Mouse (Mus musculus) heart, embryonic 15.5 days (tissue): Measurements from ENCODE around the gene Txnrd3. TPM values are rescaled to one million over a fixed set of nuclear protein-coding genes. Genes with fewer than 3 reads are reported as not detected.

Source experiments
- ATAC-seq: fragments of 200-750 bp; cut with Nextera tagmentation; replicated peaks from 2 replicates; pipeline ENCODE4 v1.8.0; 2017; ENCODE audit warnings: low read depth, moderate TSS enrichment; ENCODE audit not compliant: insufficient number of reproducible peaks, insufficient read depth, low FRiP score
- H3K27ac ChIP-seq: fragments of 300-500 bp; sonication (generic); 2 replicates; pipeline ENCODE4 v1.5.1; 2015; ENCODE audit warnings: mild to moderate bottlenecking, inconsistent platforms
- H3K27me3 ChIP-seq: fragments of 300-500 bp; sonication (generic); 2 replicates; pipeline ENCODE4 v1.6.1; 2015; ENCODE audit warnings: inconsistent platforms
- H3K36me3 ChIP-seq: fragments of 300-500 bp; sonication (generic); 2 replicates; pipeline ENCODE4 v1.6.1; 2015; ENCODE audit warnings: mild to moderate bottlenecking, inconsistent platforms
- H3K4me1 ChIP-seq: fragments of 300-500 bp; sonication (generic); replicated peaks from 2 replicates; pipeline ENCODE4 v1.6.1; 2015; ENCODE audit warnings: inconsistent platforms
- H3K4me2 ChIP-seq: fragments of 300-500 bp; sonication (generic); 2 replicates; pipeline ENCODE4 v1.6.1; 2015; ENCODE audit warnings: inconsistent platforms, mild to moderate bottlenecking, moderate library complexity
- H3K4me3 ChIP-seq: fragments of 300-500 bp; sonication (generic); 2 replicates; pipeline ENCODE4 v1.5.1; 2015; ENCODE audit warnings: mild to moderate bottlenecking, inconsistent platforms
- H3K9ac ChIP-seq: fragments of 300-500 bp; sonication (generic); 2 replicates; pipeline ENCODE4 v1.6.1; 2015; ENCODE audit warnings: mild to moderate bottlenecking, inconsistent platforms
- H3K9me3 ChIP-seq: fragments of 300-500 bp; sonication (generic); replicated peaks from 2 replicates; pipeline ENCODE4 v1.6.1; 2016; ENCODE audit warnings: inconsistent platforms
- WGBS: fragments of 180-500 bp; shearing (Covaris S2); methylation state at CpG from one replicate; pipeline ENCODE4 v1.1.7; 2015; ENCODE audit warnings: mixed read lengths; 5-methylcytosine and 5-hydroxymethylcytosine counted together
- polyA plus RNA-seq: library from polyadenylated mRNA; unstranded; fragments of >200 nt; fragmentation: Nextera tagmentation; extraction: Ambion mirVana; gene quantifications from 2 replicates; pipeline ENCODE4 v1.2.1, GENCODE M21; 2015

Txnrd3 gene
- polyA plus RNA-seq, 1 experiment from 2014 or later: 12.9 TPM

- H3K4me1 ChIP-seq: peaks cover 17% of the 10 kb centered on the region
- WGBS: 75% methylated on average over 6 of the region's 6 CpGs
- H3K27ac ChIP-seq: peak overlapping the region; percentile 77; the same call in 1 of the 2 replicates
- H3K9ac ChIP-seq: no peak overlapping the region
- H3K9me3 ChIP-seq: no peaks in the 10 kb centered on the region
- ATAC-seq: no peak
- peaks cover 2% of the 10 kb centered on the region; the same call in 1 of the 2 replicates for H3K36me3 ChIP-seq
- no peak overlapping the region for H3K4me3 ChIP-seq
- no peak overlapping the region for H3K4me2 ChIP-seq
- H3K27me3 ChIP-seq: no peaks in the 10 kb centered on the region
Observed at GRCm38 (mm10) chr6:89658931-89659330, 15.1 kb downstream of the Txnrd3 start.

- Histone ChIP-seq H3K9me3 (no peaks in the 10 kb centered on the region), H3K9ac (no peak overlapping the region), H3K36me3 (0 out of 2 replicates have a peak, but pooled peaks cover 3% of the 10 kb centered on the region), H3K4me3 (no peak overlapping the region), H3K4me2 (no peak overlapping the region), H3K27me3 (no peaks in the 10 kb centered on the region), H3K4me1 (peaks cover 17% of the 10 kb centered on the region), H3K27ac (peak overlapping the region; percentile 77)
- ATAC-seq: peak; percentile 80
- WGBS: 19% methylated on average over 7 of the region's 7 CpGs
Observed at GRCm38 (mm10) chr6:89659692-89660423, 16.1 kb downstream of the Txnrd3 start.

DNA sequence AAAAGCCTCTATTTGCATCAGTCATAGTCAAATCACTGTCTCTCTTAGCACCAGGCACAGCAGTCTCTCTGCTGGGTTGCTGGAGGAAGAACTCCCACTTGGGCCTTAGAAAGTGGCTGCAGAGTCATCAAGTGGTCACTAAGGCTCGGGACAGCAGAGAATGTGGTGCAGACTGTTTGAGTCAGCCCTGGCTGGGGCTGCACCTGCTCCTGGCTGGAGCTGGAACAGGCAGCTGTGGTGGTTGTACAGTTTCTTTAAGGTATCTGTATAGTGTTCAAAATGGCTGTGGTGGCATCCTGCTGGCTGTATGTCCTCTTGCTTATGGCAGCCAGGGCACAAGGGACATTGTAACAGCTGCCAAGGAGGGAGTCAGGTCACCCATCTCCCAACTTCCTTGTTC lies 16.7 kb downstream of the Txnrd3 start:
- Histone ChIP-seq H3K9me3 (no peaks in the 10 kb centered on the region), H3K4me3 (no peak overlapping the region), H3K4me1 (peaks cover 17% of the 10 kb centered on the region), H3K27me3 (no peaks in the 10 kb centered on the region), H3K36me3 (0 out of 2 replicates have a peak, but pooled peaks cover 3% of the 10 kb centered on the region), H3K4me2 (no peak overlapping the region), H3K27ac (peak overlapping the region; percentile 77), H3K9ac (no peak overlapping the region)
- 53% methylated on average over 1 of the region's 1 CpGs for WGBS
- 0 out of 2 replicates have a peak, but pooled peaks have one; percentile 20 for ATAC-seq

- Histone ChIP-seq H3K27ac (no peak overlapping the region), H3K4me2 (no peak overlapping the region), H3K4me1 (peaks cover 22% of the 10 kb centered on the region), H3K9me3 (no peaks in the 10 kb centered on the region), H3K27me3 (no peaks in the 10 kb centered on the region), H3K9ac (no peak overlapping the region), H3K4me3 (no peak overlapping the region), H3K36me3 (0 out of 2 replicates have a peak, but pooled peaks cover 3% of the 10 kb centered on the region)
- WGBS: 92% methylated on average over 3 of the region's 3 CpGs
- no peak for ATAC-seq
Observed at GRCm38 (mm10) chr6:89662521-89662920, 18.7 kb downstream of the Txnrd3 start.

DNA sequence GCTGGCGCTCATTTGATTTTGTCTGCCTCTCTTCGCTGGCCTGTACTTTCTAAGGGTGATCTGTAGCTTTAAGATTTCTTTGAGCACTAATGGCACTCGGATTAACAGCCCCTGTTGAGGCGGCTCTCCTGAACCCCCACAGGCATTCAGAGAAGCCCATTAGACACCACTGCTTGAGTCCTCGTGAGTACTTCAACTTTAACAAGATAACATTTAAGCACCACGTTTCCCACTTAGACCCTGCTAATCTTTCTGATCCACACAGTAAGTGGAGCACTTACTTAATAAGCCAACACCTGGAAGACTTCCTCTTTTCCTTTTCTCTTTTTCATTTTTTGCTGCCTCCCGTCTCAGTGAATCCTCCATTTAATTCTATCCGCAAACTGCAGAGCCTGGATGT lies 21.4 kb downstream of the Txnrd3 start:
- Histone ChIP-seq H3K27me3 (no peaks in the 10 kb centered on the region), H3K4me3 (no peak overlapping the region), H3K4me2 (no peak overlapping the region), H3K9ac (no peak overlapping the region), H3K27ac (no peak overlapping the region), H3K4me1 (peaks cover 13% of the 10 kb centered on the region; the same call in 1 of the 2 replicates), H3K9me3 (no peaks in the 10 kb centered on the region), H3K36me3 (0 out of 2 replicates have a peak, but pooled peaks cover 3% of the 10 kb centered on the region)
- ATAC-seq: no peak
- 44% methylated on average over 8 of the region's 8 CpGs for whole genome bisulfite sequencing

DNA sequence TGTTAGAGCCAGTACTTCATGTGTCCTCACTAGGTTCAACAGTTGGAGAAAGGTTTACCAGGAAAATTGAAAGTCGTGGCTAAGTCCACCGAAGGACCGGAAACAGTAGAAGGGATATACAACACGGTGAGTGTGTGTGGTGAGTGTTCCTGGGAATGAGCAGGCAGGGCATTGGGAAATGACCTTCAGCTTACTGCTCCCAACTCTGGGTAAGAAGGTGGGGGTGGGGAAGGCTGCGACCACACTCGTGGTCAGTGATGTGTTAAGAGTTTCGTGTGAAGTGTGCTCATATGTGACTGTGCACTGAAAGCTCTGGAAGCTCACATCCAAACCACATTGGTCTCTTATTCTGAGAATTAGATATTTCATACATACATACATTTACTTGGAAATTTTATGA lies 21.9 kb downstream of the Txnrd3 start:
- WGBS: 66% methylated on average over 7 of the region's 7 CpGs
- H3K9me3 ChIP-seq: no peaks in the 10 kb centered on the region

DNA sequence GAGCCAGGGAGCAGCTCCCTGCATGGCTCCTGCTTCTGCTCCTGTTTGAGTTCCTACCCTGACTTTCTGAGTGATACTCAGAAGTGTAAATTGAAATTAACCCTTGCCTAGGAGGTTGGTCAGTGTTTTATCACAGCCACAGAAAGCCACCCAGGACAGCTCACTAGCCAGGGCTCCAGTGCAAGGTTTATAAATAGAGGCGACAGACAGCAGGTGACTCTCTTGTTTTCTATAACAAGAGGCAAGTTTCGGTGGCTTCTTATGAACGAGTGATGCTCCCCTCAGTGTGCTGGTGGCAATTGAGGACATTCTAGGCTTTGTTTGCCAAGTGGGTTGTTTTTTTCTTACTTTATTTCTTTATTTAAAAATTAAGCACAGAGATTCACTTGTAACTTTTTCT lies 23.2 kb downstream of the Txnrd3 start:
- 58% methylated on average over 3 of the region's 3 CpGs for WGBS

More for the DNA sequence above, 21.9 kb downstream of the Txnrd3 start:
- no peak overlapping the region for H3K4me3 ChIP-seq
- ATAC-seq: no peak
- H3K27me3 ChIP-seq: no peaks in the 10 kb centered on the region
- no peak overlapping the region for H3K9ac ChIP-seq
- no peak overlapping the region for H3K4me2 ChIP-seq
- H3K4me1 ChIP-seq: peaks cover 8% of the 10 kb centered on the region; the same call in 1 of the 2 replicates
- H3K36me3 ChIP-seq: 0 out of 2 replicates have a peak, but pooled peaks cover 3% of the 10 kb centered on the region
- no peak overlapping the region for H3K27ac ChIP-seq

GRCm38 (mm10) chr6:89669556-89669955 lies 25.8 kb downstream of the Txnrd3 start:
- no peaks in the 10 kb centered on the region for H3K36me3 ChIP-seq
- WGBS: 90% methylated on average over 6 of the region's 6 CpGs
- H3K4me2 ChIP-seq: no peak overlapping the region
- H3K9ac ChIP-seq: no peak overlapping the region
- H3K27me3 ChIP-seq: no peaks in the 10 kb centered on the region
- peaks cover 5% of the 10 kb centered on the region; the same call in 1 of the 2 replicates for H3K4me1 ChIP-seq
- ATAC-seq: no peak
- no peak overlapping the region for H3K27ac ChIP-seq
- no peaks in the 10 kb centered on the region for H3K9me3 ChIP-seq
- H3K4me3 ChIP-seq: no peak overlapping the region

More for the DNA sequence above, 23.2 kb downstream of the Txnrd3 start:
- Histone ChIP-seq H3K9ac (no peak overlapping the region), H3K9me3 (no peaks in the 10 kb centered on the region), H3K27ac (no peak overlapping the region), H3K4me3 (no peak overlapping the region), H3K36me3 (0 out of 2 replicates have a peak, but pooled peaks cover 3% of the 10 kb centered on the region), H3K4me1 (peaks cover 5% of the 10 kb centered on the region; the same call in 1 of the 2 replicates), H3K4me2 (no peak overlapping the region), H3K27me3 (no peaks in the 10 kb centered on the region)
- no peak for ATAC-seq

- no peaks in the 10 kb centered on the region for H3K27me3 ChIP-seq
- 78% methylated on average over 6 of the region's 6 CpGs for WGBS
- no peaks in the 10 kb centered on the region for H3K9me3 ChIP-seq
- H3K27ac ChIP-seq: no peak overlapping the region
- no peak overlapping the region for H3K4me2 ChIP-seq
- H3K9ac ChIP-seq: no peak overlapping the region
- no peak overlapping the region for H3K4me3 ChIP-seq
- H3K36me3 ChIP-seq: no peaks in the 10 kb centered on the region; the same call in 1 of the 2 replicates
- H3K4me1 ChIP-seq: peaks cover 5% of the 10 kb centered on the region; the same call in 1 of the 2 replicates
- no peak for ATAC-seq
Observed at GRCm38 (mm10) chr6:89671431-89671830, 27.6 kb downstream of the Txnrd3 start.

- no peaks in the 10 kb centered on the region for H3K27me3 ChIP-seq
- H3K4me2 ChIP-seq: no peak overlapping the region
- H3K4me1 ChIP-seq: no peaks in the 10 kb centered on the region
- no peak for ATAC-seq
- 83% methylated on average over 7 of the region's 7 CpGs for WGBS
- H3K9ac ChIP-seq: no peak overlapping the region
- no peaks in the 10 kb centered on the region; the same call in 1 of the 2 replicates for H3K36me3 ChIP-seq
- no peak overlapping the region for H3K4me3 ChIP-seq
- H3K9me3 ChIP-seq: no peaks in the 10 kb centered on the region
- H3K27ac ChIP-seq: no peak overlapping the region
Observed at GRCm38 (mm10) chr6:89672641-89673040, 28.9 kb downstream of the Txnrd3 start.

GRCm38 (mm10) chr6:89673135-89673780 lies 29.5 kb downstream of the Txnrd3 start:
- ATAC-seq: no peak
- H3K4me2 ChIP-seq: no peak overlapping the region
- H3K27ac ChIP-seq: no peak overlapping the region
- 76% methylated on average over 11 of the region's 11 CpGs for WGBS
- H3K4me3 ChIP-seq: no peak overlapping the region
- no peaks in the 10 kb centered on the region; the same call in 1 of the 2 replicates for H3K36me3 ChIP-seq
- no peaks in the 10 kb centered on the region for H3K27me3 ChIP-seq
- H3K9ac ChIP-seq: no peak overlapping the region
- no peaks in the 10 kb centered on the region for H3K9me3 ChIP-seq
- no peaks in the 10 kb centered on the region for H3K4me1 ChIP-seq
